Mouse (Mus musculus): ENCODE results near the gene Vav2. TPM values are rescaled to one million over a fixed set of nuclear protein-coding genes. Genes with fewer than 3 reads are reported as not detected.
A peak's percentile ranks its signal among the peaks of the same experiment; 100 is the strongest.

Gene Vav2
- polyA plus RNA-seq, 1 experiment = not detected

GRCm38 (mm10) chr2:27445910-27446309 lies 19.1 kb upstream of the Vav2 start:
- Histone ChIP-seq H3K4me1 (ENCODE audit: control insufficient read depth, insufficient read depth, low read length) (peaks cover 15% of the 10 kb centered on the region), H3K27ac (ENCODE audit: insufficient read depth, low read depth, low read length) (no peak overlapping the region), H3K4me3 (ENCODE audit: insufficient read depth, low read depth, low read length) (no peak overlapping the region)
- 92% methylated on average over 3 of the region's 3 CpGs for WGBS
- TF ChIP-seq POLR2A (IDR thresholded peaks at IDR 0.05; ENCODE audit: insufficient read depth, low read depth, low read length) (no peak), CTCF (IDR thresholded peaks at IDR 0.05; ENCODE audit: insufficient read depth, low read depth, low read length) (no peak)

DNA sequence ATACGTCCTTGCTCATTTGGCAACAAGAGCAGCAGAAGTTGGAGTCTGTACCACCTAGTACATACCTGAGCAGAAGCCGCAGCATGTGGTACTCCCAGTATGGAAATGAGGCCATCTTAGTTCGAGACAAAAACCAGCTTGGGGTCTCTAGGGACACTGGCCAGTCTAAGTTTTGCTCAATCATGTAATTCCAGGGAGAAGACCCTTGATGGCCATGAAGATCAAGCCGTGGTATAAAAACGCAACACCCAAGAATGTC lies 16.5 kb upstream of the Vav2 start:
- no peak overlapping the region for H3K27ac ChIP-seq (ENCODE audit: insufficient read depth, low read depth, low read length)
- WGBS = 72% methylated on average over 5 of the region's 5 CpGs
- peaks cover 10% of the 10 kb centered on the region for H3K4me1 ChIP-seq (ENCODE audit: control insufficient read depth, insufficient read depth, low read length)
- TF ChIP-seq POLR2A (IDR thresholded peaks at IDR 0.05; ENCODE audit: insufficient read depth, low read depth, low read length) = no peak
- H3K4me3 ChIP-seq (ENCODE audit: insufficient read depth, low read depth, low read length) = peak overlapping the region; percentile 70

- WGBS = 24% methylated on average over 20 of the region's 20 CpGs
- Histone ChIP-seq H3K27ac (ENCODE audit: insufficient read depth, low read depth, low read length) (peak overlapping the region; percentile 47), H3K4me3 (ENCODE audit: insufficient read depth, low read depth, low read length) (peak overlapping the region; percentile 70), H3K4me1 (ENCODE audit: control insufficient read depth, insufficient read depth, low read length) (peaks cover 10% of the 10 kb centered on the region)
- TF ChIP-seq CTCF (IDR thresholded peaks at IDR 0.05; ENCODE audit: insufficient read depth, low read depth, low read length) = no peak
- TF ChIP-seq POLR2A (IDR thresholded peaks at IDR 0.05; ENCODE audit: insufficient read depth, low read depth, low read length) = no peak
Measured at GRCm38 (mm10) chr2:27442708-27443449, 16.0 kb upstream of the Vav2 start.

- WGBS = under 1% methylated on average over 36 of the region's 36 CpGs
Measured at GRCm38 (mm10) chr2:27441767-27442707, 15.2 kb upstream of the Vav2 start, which contains the start of gene Brd3os. Brd3os (plus strand) TSS chr2:27442324.

DNA sequence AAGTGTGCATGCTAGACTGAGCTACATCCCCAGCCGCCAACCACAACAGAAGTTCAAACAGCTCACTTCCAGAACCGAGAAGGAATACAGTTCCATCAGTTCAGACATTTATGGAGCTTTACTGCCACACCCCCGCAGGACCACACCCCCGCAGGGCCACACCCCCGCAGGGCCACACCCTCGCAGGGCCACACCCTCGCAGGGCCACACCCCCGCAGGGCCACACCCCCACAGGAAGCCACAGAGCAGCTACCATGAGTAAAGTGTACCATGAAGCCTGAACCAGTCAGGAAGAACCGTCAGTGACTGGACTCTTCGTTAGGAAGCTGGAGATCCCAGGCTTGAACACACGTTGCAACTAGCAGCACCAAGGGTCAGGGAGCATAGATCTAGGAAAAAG lies 11.4 kb upstream of the Vav2 start:
- Histone ChIP-seq H3K27ac (ENCODE audit: insufficient read depth, low read depth, low read length) (no peak overlapping the region), H3K4me3 (ENCODE audit: insufficient read depth, low read depth, low read length) (no peak overlapping the region), H3K4me1 (ENCODE audit: control insufficient read depth, insufficient read depth, low read length) (peaks cover 5% of the 10 kb centered on the region)
- WGBS = 34% methylated on average over 11 of the region's 11 CpGs
- TF ChIP-seq POLR2A (IDR thresholded peaks at IDR 0.05; ENCODE audit: insufficient read depth, low read depth, low read length) (no peak), CTCF (IDR thresholded peaks at IDR 0.05; ENCODE audit: insufficient read depth, low read depth, low read length) (no peak)

More at GRCm38 (mm10) chr2:27441767-27442707, 15.2 kb upstream of the Vav2 start, which contains the start of gene Brd3os:
- TF ChIP-seq CTCF (IDR thresholded peaks at IDR 0.05; ENCODE audit: insufficient read depth, low read depth, low read length) (no peak), POLR2A (IDR thresholded peaks at IDR 0.05; ENCODE audit: insufficient read depth, low read depth, low read length) (peak; percentile 40; the same call in 1 of the 2 replicates)
- H3K27ac ChIP-seq (ENCODE audit: insufficient read depth, low read depth, low read length) = peak within 1 kb of the TSS; percentile 89
- H3K4me3 ChIP-seq (ENCODE audit: insufficient read depth, low read depth, low read length) = peak within 1 kb of the TSS; percentile 70
- H3K4me1 ChIP-seq (ENCODE audit: control insufficient read depth, insufficient read depth, low read length) = peaks cover 10% of the 10 kb centered on the region

- H3K27ac ChIP-seq (ENCODE audit: insufficient read depth, low read depth, low read length) = no peak overlapping the region
- TF ChIP-seq POLR2A (IDR thresholded peaks at IDR 0.05; ENCODE audit: insufficient read depth, low read depth, low read length) = no peak
- no peak for TF ChIP-seq CTCF (IDR thresholded peaks at IDR 0.05; ENCODE audit: insufficient read depth, low read depth, low read length)
- no peak overlapping the region for H3K4me3 ChIP-seq (ENCODE audit: insufficient read depth, low read depth, low read length)
- H3K4me1 ChIP-seq (ENCODE audit: control insufficient read depth, insufficient read depth, low read length) = peaks cover 2% of the 10 kb centered on the region; the same call in 1 of the 2 replicates
- 64% methylated on average over 1 of the region's 1 CpGs for WGBS
Measured at GRCm38 (mm10) chr2:27437876-27438275, 11.0 kb upstream of the Vav2 start.

- no peak overlapping the region for H3K4me3 ChIP-seq (ENCODE audit: insufficient read depth, low read depth, low read length)
- peaks cover 19% of the 10 kb centered on the region for H3K4me1 ChIP-seq (ENCODE audit: control insufficient read depth, insufficient read depth, low read length)
- no peak for TF ChIP-seq CTCF (IDR thresholded peaks at IDR 0.05; ENCODE audit: insufficient read depth, low read depth, low read length)
- TF ChIP-seq POLR2A (IDR thresholded peaks at IDR 0.05; ENCODE audit: insufficient read depth, low read depth, low read length) = no peak
- WGBS = 72% methylated on average over 2 of the region's 2 CpGs
- H3K27ac ChIP-seq (ENCODE audit: insufficient read depth, low read depth, low read length) = no peak overlapping the region
Measured at GRCm38 (mm10) chr2:27432599-27432998, 5.8 kb upstream of the Vav2 start.

DNA sequence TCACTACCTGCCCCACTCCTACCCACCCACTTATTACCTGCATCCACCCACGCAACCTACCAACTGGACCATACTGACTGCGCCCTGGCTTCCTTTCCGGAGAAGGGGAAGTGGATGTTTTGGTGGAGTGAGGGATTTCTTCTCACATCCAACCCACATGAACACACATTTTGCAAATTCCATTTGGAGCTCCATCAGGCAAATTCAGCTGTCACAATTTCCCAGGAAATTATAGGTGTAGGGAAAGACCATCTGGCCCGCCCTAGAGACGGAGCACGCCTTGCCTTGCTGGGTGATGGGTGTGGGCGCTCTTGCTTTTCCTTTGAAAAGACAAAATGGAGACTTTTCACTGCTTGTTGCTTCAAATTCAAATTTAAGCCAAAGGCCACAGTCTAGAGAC lies 3.8 kb upstream of the Vav2 start:
- Histone ChIP-seq H3K4me1 (ENCODE audit: control insufficient read depth, insufficient read depth, low read length) (peaks cover 30% of the 10 kb centered on the region), H3K4me3 (ENCODE audit: insufficient read depth, low read depth, low read length) (no peak overlapping the region), H3K27ac (ENCODE audit: insufficient read depth, low read depth, low read length) (no peak overlapping the region; the same call in 1 of the 2 replicates)
- no peak for TF ChIP-seq POLR2A (IDR thresholded peaks at IDR 0.05; ENCODE audit: insufficient read depth, low read depth, low read length)
- TF ChIP-seq CTCF (IDR thresholded peaks at IDR 0.05; ENCODE audit: insufficient read depth, low read depth, low read length) = no peak
- 51% methylated on average over 7 of the region's 7 CpGs for WGBS

DNA sequence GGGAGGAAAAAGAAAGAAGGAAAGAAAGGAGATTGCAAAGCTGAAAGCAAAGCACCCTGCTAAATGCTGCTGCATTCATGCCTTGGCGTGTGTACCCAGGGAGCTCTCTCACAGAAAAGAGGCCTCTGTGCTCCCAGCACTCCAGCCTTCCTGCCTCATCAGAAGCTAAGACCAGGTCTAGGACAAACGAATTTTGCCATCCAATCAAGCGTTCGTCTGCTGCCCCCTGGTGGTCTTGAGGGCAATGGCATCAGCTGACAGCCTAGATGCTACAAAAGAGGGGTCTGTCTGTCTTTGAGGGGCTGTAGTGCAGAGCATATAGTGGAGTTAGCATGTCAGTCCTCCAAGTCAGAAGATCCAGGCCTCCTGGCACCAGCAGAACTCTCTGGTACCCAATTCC lies 1.2 kb upstream of the Vav2 start:
- Histone ChIP-seq H3K4me3 (ENCODE audit: insufficient read depth, low read depth, low read length) (no peak overlapping the region), H3K4me1 (ENCODE audit: control insufficient read depth, insufficient read depth, low read length) (peaks cover 43% of the 10 kb centered on the region), H3K27ac (ENCODE audit: insufficient read depth, low read depth, low read length) (no peak overlapping the region)
- peak; percentile 87 for TF ChIP-seq CTCF (IDR thresholded peaks at IDR 0.05; ENCODE audit: insufficient read depth, low read depth, low read length)
- TF ChIP-seq POLR2A (IDR thresholded peaks at IDR 0.05; ENCODE audit: insufficient read depth, low read depth, low read length) = no peak
- WGBS = 0% methylated on average over 4 of the region's 4 CpGs
